Mouse (Mus musculus) thymus, postnatal 25 days (tissue): ENCODE measurements around the gene Pnmal2.

Experiments used
- DNase-seq: peaks from one replicate; pipeline ENCODE4 v3.0.0; 2022

Gene Pnmal2

DNA sequence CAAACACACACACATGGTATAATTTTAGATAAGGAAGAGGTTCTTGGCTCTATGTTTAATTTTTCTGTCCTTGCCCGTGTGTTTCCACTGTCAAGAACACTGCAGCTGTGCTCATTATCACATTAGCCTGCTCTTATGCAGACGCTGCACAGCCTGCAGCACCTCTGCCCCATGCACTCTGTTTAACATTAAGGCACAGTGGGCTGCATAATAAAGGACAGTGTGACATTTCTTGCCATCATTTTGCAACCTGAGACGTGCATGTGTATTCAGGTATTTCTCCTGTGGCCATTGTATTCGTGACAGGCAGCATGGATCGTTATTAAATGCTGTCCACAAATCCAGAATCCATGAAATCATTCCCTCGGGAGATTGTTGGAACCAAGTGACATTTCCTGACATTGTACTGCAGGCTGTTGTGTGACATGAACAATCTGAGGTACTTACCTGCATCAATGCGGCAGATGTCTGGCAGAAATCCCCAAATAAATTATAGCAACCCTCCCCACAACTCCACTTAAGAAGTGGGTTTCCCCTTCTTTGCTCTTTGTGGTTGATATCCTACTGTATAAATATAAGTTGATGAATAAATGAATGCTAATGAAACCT lies 43.2 kb downstream of the Pnmal2 start:
- no peak for DNase-seq

DNA sequence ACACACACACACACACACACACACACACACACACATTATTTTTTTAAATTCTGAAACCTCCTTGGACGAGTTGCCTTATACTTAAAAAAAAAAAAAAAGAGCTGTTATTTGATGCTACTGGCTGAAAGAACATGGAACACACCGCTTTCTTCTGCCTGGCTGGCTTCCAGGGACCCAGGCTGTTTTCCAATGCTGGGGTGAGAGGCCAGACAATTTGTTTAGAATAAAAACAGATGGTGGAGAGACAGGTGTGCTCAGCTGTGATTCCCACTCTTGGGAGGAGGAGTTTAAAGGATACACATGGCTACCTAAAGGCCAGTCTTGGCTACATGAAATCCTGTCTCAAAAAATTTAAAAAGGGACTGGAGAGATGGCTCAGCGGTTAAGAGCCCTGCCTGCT lies 43.9 kb downstream of the Pnmal2 start:
- DNase-seq, result no peak

DNA sequence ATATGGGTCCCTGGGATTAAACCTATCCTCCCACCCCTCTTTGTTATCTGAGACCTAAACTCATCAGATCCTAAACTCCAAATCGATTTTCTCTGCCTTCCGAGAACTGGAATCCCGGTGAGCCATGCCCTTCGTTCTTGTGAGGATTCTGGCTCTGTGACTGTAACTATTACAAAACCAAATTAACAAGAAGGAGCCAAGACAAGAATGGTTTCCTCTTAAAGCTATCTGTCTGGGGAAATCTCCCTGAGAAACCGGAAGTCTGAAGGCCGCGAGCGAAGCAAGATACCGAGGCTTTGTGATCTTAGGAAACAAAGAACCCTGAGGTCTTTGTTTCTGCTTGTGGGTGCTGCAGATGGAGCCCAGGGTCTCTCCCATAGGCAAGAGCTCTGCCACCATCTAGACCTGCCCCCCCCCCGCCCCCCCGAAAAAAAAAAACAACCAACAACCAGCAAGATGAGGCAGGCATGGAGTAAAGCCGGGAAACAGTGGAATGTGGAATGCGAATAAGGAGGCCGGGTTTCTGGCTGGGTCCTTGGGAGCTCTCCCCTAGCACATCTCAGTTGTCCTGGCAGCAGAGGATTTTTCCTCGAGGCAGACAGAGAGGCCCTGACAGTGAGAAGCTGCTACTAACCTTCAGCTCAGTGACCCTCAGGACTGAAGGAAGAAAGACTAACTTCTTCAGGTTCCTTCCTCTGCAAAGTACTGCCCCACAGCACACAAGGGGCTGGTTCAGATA lies 45.7 kb downstream of the Pnmal2 start:
- DNase-seq, result peak; percentile 45

DNA sequence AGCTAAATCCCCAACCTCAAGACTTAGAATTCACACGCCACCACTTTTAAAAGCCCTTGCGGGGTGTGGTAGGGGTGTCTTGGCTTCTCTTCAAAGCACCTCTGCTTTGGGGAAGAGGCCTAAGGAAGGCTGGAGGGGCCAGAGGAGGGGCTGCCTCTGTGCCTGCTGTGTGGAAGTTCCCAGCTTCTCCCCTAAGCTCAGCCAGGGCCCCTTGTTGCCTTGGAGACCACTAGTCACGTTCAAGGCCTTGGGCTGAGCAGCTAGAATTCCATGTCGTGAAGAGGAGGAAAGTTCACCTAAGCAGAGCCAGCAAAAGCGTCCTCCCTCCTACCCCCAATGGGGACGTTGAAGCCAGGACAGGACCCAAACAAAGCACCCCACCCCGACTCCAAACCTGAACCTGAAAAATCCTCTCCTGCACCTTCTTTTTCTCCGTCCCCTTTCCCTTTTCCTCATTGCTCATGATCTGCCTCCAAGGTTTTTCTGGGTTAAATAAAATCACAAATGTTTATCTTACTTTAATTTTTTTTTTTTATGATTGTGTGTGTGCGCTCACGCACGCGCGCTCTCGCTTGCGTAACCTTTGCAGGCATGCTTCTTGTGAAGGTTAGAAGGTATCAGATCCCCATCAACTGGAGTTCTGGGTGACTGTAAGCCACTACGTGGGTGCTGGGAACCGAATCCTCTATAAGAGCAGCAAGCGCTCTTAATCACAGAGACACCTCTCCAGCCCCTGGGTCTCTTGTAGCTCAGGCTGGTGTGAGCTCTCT lies 47.4 kb downstream of the Pnmal2 start:
- DNase-seq, result no peak

DNA sequence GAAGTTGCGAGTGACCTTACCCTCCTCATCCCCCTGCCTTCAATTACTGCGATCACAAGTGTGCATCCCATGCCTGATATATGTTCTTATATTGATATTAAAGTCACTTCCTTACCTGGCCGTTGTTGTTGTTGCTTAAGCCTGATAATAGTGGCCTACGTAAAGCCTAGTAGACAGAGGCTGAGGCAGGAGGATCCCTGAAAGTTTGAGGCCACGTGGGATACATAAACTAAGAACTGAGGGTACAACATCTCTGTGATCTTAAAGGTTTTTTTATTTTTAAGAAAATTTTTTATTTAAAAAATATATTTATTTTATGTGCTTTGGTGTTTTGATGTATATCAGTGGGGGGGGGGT lies 47.9 kb downstream of the Pnmal2 start, which contains the start of gene Ccdc8:
Gene Ccdc8 (plus strand): TSS at position 258 of the 357 bp plus-strand sequence.
- DNase-seq, result no peak

DNA sequence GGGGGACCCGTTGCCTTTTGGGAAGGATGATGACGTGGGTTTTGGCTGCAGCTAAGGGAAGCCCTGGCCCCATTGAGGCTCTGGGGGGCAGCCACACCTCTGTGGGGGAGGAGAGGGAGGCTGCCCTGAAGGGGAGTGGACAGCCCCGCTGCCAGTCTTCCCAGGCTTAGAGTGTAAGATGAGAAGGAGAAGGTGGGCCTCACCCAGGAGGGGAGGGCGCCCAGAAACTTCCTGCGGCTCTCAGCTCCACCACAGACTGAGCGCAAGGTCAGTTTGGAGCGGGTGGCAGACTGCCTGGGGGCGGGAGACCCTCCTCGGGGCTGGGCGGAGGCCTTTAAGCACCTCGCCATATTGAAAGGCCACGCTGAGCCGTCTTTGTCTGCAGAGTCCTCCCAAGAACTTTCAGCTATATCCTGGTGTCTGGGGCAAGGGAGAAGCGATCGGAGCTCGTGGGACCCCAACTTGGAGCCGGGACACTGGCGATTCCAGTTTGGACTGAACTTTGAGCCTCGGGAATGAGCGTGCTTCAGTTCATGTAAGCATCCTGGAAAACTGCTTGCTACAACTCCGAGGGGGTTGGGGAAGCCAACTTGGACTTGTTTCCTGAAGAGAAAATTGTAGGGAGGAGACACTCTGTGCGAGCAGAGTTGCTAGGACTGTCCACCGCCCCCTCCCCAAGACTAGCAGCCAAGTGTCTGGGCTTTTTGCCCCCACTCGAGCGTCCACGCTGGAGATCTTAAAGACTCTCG lies 49.3 kb downstream of the Pnmal2 start:
- no peak for DNase-seq

- DNase-seq, result no peak
These were observed 49.9 kb downstream of the Pnmal2 start for GRCm38 (mm10) chr7:16994400-16994799.

DNA sequence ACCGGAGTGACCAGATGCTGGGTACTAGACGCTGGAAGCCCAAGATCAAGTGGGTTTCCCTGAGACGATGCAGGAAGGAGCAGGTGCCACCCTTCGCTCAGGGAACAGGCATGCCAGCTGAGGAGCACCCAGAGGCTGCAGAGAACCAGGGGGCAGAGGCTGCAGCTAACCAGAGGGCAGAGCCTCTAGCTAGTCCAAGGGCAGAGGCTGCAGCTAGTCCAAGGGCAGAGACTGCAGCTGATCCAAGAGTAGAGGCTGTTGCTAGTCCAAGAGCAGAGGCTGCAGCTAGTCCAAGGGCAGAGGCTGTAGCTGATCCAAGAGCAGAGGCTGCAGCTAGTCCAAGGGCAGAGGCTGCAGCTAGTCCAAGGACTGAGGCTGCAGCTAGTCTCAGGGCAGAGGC lies 50.9 kb downstream of the Pnmal2 start:
- no peak for DNase-seq
